Mouse (Mus musculus): ENCODE data around the gene Kif16b.

- TF ChIP-seq ZC3H11A (IDR thresholded peaks at IDR 0.05; ENCODE audit: borderline replicate concordance, low read depth, low read length): no peak
- TF ChIP-seq CHD2 (IDR thresholded peaks at IDR 0.05; ENCODE audit: low read depth, low read length): no peak
- TF ChIP-seq MAFK (IDR thresholded peaks at IDR 0.05; ENCODE audit: insufficient read depth, low read depth, low read length): no peak
Measured at GRCm38 (mm10) chr2:142775358-142775757, 126.0 kb downstream of the Kif16b start.
